Mouse (Mus musculus) layer of hippocampus, adult 2 months (tissue): ENCODE results near the gene Fgf4. TPM values are rescaled to one million over a fixed set of nuclear protein-coding genes. Genes with fewer than 3 reads are reported as not detected.
"Not testable (repeated sequence)": the region's sequence is repeated elsewhere in the genome, so short reads cannot be mapped to it uniquely, and the experiment has no call there.

ENCODE experiments used
- DNase-seq, 2 experiments: peaks; one replicate each; pipeline ENCODE4 v3.0.0; 2022; ENCODE audit warnings: low spot score in 2 of 2
- H3K27ac ChIP-seq: fragments of 200-600 bp; 2 replicates; pipeline ENCODE4 v1.8.1; 2022
- H3K4me3 ChIP-seq: fragments of 200-600 bp; 2 replicates; pipeline ENCODE4 v1.8.1; 2022; ENCODE audit warnings: mild to moderate bottlenecking
- CTCF ChIP-seq: fragments of 200-600 bp; conservative IDR thresholded peaks from 2 replicates; pipeline ENCODE4 v1.8.1; 2022; ENCODE audit warnings: antibody characterized with exemption, mild to moderate bottlenecking, moderate library complexity
- total RNA-seq, 2 experiments: library from RNA; stranded (reverse); gene quantifications; 2 replicates each; pipeline ENCODE4 v1.2.3; 2021

Gene Fgf4
- total RNA-seq, 2 experiments from 2014 or later: not detected

DNA sequence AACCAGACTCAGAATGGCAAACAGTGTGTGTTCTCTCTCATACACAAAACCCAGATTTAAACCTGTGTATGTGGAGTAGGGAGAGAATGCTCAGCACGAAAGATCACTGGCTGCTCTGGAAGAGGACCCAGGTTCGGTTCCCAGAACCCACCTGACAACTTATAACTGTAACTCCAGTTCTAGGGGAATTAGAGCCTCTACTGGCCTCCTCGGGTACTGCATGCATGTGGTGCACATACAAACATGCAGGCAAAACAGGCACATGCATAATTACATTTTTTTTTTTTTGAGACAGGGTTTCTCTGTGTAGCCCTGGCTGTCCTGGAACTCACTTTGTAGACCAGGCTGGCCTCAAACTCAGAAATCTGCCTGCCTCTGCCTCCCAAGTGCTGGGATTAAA is 58.3 kb downstream of the Fgf4 start:
- H3K27ac ChIP-seq, DNase-seq, H3K4me3 ChIP-seq: not testable (repeated sequence)
- peak; percentile 44 for TF ChIP-seq CTCF

DNA sequence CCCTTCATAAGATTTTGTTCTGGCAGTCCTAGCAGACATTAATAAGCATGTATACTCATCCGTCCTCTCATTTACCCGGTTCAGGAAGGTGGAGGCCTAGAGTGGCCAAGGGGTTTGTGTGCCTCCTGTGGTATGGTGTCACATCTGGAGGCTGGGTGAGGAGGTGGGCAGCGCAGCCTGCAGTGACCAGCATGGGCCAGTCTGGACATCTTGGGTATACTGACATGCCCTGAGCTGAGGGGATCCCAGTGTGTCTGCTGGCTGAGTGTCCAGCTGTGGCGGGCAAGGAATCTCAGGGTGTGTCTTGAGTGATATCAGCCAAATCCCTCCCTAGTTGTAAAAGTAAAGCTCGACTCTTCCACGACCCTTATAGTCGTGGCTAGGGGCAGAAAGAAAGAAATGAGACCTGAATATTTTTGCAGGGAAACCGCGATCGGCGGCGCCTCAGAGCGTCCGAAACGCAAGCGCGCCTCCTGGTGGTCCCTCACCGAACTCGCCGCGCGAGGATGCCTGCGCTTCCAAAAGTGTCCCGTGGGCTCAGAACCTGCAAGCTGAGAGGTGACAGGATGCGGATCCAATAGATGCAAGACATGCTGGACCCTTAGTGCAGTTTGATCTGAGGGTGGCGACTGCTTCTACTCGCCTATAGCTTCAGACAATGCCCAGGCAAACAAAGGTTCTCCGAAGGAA is 59.7 kb downstream of the Fgf4 start:
- peak in 1 of 2 experiments; percentile 70 for DNase-seq
- Histone ChIP-seq H3K4me3 (peak overlapping the region; percentile 3; the same call in 1 of the 2 replicates), H3K27ac (no peak overlapping the region)
- peak; percentile 95 for TF ChIP-seq CTCF

DNA sequence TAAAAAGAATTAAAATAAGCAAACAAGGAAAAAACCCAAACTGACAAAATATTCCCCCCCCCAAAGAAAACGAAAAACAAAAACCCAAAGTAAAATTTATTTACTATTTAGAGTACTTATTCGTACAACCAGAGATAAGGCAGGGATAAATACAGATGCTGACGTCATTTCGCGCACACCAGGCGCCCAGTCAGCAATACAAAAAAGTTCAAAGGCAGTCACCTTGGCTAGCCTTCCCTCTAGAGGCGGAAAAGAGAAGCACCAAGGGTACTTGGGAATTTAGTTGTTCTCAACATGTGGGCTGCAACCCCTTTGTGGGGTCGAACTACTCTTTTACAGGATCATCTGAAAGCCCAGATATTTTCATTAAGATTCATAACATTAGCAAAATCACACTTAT is 60.6 kb downstream of the Fgf4 start:
- H3K27ac ChIP-seq: no peak overlapping the region
- DNase-seq: no peak
- H3K4me3 ChIP-seq: no peak overlapping the region
- TF ChIP-seq CTCF: peak; percentile 64

DNA sequence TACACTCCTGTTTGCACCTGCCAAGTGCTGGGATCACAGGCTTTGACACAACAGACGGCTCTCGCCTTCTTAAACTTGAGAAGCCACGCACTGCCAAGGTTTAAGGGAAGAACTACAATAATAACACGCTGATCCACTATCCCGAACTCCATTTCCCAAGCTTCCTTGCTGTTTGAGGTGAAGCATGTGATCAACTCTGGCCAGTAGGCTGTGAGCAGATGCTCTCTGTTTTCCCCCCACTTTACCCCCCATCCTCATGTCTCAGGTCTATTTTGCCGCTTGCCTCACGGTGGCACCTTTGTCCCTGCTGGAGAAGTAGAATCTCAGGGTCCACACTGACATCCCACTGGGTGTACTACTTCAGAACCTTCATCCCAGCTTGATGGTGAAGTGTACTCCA is 61.5 kb downstream of the Fgf4 start:
- no peak overlapping the region; the same call in 1 of the 2 replicates for H3K4me3 ChIP-seq
- TF ChIP-seq CTCF: no peak; the same call in none of the 2 replicates
- DNase-seq: peak; percentile 36 to 42

DNA sequence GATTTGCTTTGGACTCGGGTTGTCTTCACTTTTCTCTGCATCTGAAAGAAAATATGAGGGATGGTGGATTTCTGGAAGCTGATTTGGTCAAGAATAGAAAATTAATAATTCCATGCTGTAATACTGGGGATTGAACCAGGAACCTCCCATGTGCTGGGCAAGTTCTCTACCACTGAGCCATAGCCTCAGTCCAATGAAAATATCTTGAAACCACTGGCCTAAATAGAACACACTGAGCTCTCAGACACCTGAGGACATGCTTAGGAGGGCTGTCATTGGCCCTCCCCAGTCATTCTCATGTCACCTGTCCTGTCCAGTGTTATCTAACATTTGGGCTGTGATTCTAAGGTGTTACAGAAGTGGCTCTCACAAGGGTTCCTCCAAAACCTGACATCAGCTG is 64.0 kb downstream of the Fgf4 start:
- H3K27ac ChIP-seq: no peak overlapping the region
- H3K4me3 ChIP-seq: no peak overlapping the region
- DNase-seq: no peak
- TF ChIP-seq CTCF: no peak

More for the DNA sequence above, 61.5 kb downstream of the Fgf4 start:
- H3K27ac ChIP-seq: no peak overlapping the region

DNA sequence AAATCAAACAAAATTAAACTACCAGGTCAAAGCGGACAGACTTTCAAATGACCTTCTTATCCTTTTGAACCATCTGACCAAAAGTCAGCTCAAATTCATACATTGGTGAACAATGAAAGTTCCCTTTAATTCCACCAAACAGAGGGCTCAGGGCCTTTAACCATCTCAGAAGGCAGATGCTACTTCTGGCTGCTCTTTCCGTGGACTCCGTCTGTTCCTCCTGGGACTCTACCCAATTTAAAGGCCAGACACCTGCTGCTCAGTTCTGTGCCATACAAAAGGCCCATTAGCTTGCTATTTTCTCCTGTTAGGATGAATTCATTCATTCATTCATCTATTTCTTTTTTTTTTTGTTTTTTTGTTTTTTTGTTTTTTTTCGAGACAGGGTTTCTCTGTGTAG is 65.7 kb downstream of the Fgf4 start:
- TF ChIP-seq CTCF: no peak
- no peak overlapping the region for H3K27ac ChIP-seq
- H3K4me3 ChIP-seq: no peak overlapping the region
- no peak for DNase-seq

DNA sequence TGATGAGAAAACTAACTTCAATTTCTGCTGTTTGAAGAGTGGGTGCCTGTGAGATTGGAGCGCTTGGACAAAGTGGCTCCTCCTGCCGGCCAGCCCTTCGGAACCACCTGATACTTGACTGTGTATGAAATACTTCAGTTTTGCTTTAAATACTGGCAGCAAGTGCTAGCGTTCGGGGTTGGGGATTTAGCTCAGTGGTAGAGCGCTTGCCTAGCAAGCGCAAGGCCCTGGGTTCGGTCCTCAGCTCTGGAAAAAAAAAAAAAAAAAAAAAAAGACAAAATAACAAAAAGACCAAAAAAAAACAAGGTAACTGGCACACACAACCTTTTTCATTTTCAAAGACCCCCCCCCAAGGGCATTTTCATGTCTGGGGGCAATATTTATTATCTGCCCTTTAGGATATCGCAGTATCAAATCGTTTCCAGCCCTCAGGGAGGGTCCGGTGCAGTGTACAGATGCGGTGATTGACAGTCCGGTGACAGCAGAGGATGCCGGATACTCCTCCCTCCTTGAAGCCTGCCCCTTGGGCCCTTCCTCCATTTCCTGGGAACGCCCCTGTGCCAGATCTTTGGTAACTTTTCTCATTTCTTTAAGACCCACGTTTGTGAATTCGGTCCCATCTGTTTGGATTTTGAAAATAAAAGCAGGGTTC is 67.3 kb downstream of the Fgf4 start:
- H3K27ac ChIP-seq: peak overlapping the region; percentile 94
- peak overlapping the region; percentile 89 for H3K4me3 ChIP-seq
- peak; percentile 64 for TF ChIP-seq CTCF
- peak; percentile 79 to 83 for DNase-seq

Other genes with a start within 250 kb of the Fgf4 start
- 1 to 10 TPM; 2.7 to 3.5 TPM for gene Ano1, start 95.4 kb upstream of the Fgf4 start, total RNA-seq
- gene Fgf3, start 9.3 kb upstream of the Fgf4 start, total RNA-seq: under 1 TPM in 1 of 2 experiments, not detected in 1; 0.31 TPM
- not detected for gene Fgf15, start 49.2 kb downstream of the Fgf4 start, total RNA-seq
- 10 to 100 TPM; 26.2 to 33.8 TPM for gene LTO1, start 67.7 kb downstream of the Fgf4 start, total RNA-seq
- gene Ccnd1, start 92.6 kb downstream of the Fgf4 start, total RNA-seq: 10 to 100 TPM; 43.7 to 48.3 TPM